Mouse (Mus musculus): Measurements from ENCODE around the gene Nudt16. TPM values are rescaled to one million over a fixed set of nuclear protein-coding genes. Genes with fewer than 3 reads are reported as not detected.
"Not testable (repeated sequence)": the region's sequence is repeated elsewhere in the genome, so short reads cannot be mapped to it uniquely, and the experiment has no call there.

The Nudt16 gene
- 11.5 and 12.0 TPM in 2 replicates for polyA plus RNA-seq (2014; fragmentation: Nextera tagmentation; extraction: Ambion mirVana)

DNA sequence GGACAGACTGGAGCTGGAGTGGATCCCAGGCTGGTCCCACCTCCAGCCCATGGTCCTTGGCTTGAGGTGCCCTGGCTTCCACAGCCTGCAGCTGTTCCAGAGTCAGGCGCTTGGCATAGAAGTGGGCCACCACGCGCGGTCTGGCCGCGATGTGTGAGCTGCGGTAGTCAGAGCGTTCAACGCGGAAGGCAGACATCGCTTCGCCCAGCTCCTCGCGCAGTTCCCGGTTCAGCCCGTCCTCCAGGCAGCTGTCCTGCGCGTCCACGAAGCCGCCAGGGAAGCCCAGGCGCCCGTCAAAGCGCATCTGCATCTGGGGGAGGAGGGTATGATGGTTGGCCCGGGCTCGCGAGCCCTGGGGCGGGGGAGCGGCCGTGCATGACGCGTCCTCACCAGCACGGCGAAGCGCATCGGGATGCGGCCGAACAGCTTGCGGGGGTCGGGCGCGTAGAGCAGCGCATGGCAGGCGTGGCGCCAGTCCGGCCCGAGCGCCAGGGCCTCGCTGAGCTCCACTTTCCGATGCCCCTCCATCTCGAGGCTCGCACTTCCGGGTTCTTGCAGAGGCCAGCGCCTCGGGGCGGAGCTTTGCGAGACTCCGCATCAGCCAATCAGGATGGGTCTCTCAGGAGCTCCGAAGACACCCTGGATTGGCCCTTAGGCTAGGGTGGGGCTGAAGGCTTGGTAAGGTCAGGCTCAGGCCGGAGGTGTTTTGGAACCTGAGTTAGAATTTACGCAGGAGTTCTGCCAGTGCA is at the start of gene Nudt16:
Nudt16 (minus strand) TSS at position 572 of the 749 bp plus-strand sequence.
- Histone ChIP-seq H3K4me2 (replicated peaks; ENCODE audit: low read depth, low read length) (peak within 1 kb of the TSS; percentile 87), H3K4me3 (ENCODE audit: low read length) (peak within 1 kb of the TSS; percentile 69), H3K27ac (ENCODE audit: low read depth, low read length) (peak within 1 kb of the TSS; percentile 73), H3K27me3 (ENCODE audit: control insufficient read depth, insufficient read depth, low read length) (no peaks in the 10 kb centered on the region; the same call in 1 of the 2 replicates), H3K9me3 (ENCODE audit: control insufficient read depth, low read length) (no peaks in the 10 kb centered on the region), H3K9ac (ENCODE audit: low read depth, low read length) (peak within 1 kb of the TSS; percentile 68), H3K36me3 (ENCODE audit: control insufficient read depth, insufficient read depth, low read length) (no peaks in the 10 kb centered on the region), H3K4me1 (ENCODE audit: control insufficient read depth, insufficient read depth, low read length) (no peaks in the 10 kb centered on the region)
- peak; percentile 99 for ATAC-seq (ENCODE audit: low FRiP score, low TSS enrichment)
- WGBS: under 1% methylated on average over 55 of the region's 60 CpGs

DNA sequence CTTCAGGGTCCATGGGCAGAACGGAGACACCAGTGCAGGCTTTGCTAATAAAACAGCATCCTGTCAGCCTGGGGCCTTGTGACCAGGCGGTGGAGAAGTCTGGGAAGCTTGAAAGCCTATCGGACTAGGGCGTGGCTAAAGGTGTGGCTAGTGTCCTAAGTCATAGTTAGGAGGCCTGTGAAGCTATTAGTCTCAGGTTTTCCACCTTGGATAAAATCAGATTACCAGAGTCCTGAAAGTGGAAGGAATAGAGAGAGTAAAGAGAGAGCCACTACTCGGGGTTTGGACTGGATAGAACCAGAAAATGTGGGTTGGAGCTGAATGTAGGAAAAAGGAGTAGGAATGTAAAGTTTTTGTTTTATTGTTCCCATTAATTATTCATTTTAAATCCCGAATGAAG is 13.4 kb upstream of the Nudt16 start, which contains the start of gene 1700080E11Rik:
1700080E11Rik (minus strand) TSS at position 101 of the 400 bp plus-strand sequence.
- Histone ChIP-seq H3K4me1 (ENCODE audit: control insufficient read depth, insufficient read depth, low read length) (no peaks in the 10 kb centered on the region), H3K4me3 (ENCODE audit: low read length) (no peak within 1 kb of the TSS), H3K4me2 (replicated peaks; ENCODE audit: low read depth, low read length) (no peak within 1 kb of the TSS), H3K9ac (ENCODE audit: low read depth, low read length) (no peak within 1 kb of the TSS), H3K36me3 (ENCODE audit: control insufficient read depth, insufficient read depth, low read length) (no peaks in the 10 kb centered on the region), H3K27ac (ENCODE audit: low read depth, low read length) (no peak within 1 kb of the TSS), H3K27me3 (ENCODE audit: control insufficient read depth, insufficient read depth, low read length) (no peaks in the 10 kb centered on the region), H3K9me3 (ENCODE audit: control insufficient read depth, low read length) (no peaks in the 10 kb centered on the region)
- ATAC-seq (ENCODE audit: low FRiP score, low TSS enrichment): no peak
- WGBS: 80% methylated on average over 6 of the region's 6 CpGs

DNA sequence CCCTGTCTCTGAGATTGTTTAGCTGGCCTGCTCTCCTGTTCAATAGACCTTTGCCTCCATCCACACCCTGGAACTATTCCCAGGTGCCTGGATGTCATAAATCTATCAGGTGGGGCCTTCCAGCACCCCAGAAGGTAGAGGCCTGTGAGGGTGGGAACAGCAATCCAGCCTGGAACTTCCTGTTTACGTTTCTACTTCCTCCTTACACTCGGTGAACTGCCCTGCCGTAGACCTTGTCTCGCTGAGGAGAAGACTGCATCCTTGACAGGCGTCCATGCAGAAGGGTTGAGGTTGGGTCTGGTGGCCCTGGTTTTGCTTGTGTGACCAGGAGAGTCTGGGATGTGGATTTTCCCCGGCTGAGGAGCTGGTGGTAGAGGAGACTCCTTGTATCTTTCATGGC is 7.6 kb upstream of the Nudt16 start:
- no peaks in the 10 kb centered on the region for H3K36me3 ChIP-seq (ENCODE audit: control insufficient read depth, insufficient read depth, low read length)
- no peaks in the 10 kb centered on the region for H3K4me1 ChIP-seq (ENCODE audit: control insufficient read depth, insufficient read depth, low read length)
- H3K9ac ChIP-seq (ENCODE audit: low read depth, low read length): no peak overlapping the region
- H3K4me2 ChIP-seq (replicated peaks; ENCODE audit: low read depth, low read length): no peak overlapping the region
- H3K9me3 ChIP-seq (ENCODE audit: control insufficient read depth, low read length): no peaks in the 10 kb centered on the region
- ATAC-seq (ENCODE audit: low FRiP score, low TSS enrichment): no peak
- no peak overlapping the region for H3K27ac ChIP-seq (ENCODE audit: low read depth, low read length)
- 72% methylated on average over 6 of the region's 6 CpGs for WGBS
- H3K27me3 ChIP-seq (ENCODE audit: control insufficient read depth, insufficient read depth, low read length): no peaks in the 10 kb centered on the region
- no peak overlapping the region for H3K4me3 ChIP-seq (ENCODE audit: low read length)

DNA sequence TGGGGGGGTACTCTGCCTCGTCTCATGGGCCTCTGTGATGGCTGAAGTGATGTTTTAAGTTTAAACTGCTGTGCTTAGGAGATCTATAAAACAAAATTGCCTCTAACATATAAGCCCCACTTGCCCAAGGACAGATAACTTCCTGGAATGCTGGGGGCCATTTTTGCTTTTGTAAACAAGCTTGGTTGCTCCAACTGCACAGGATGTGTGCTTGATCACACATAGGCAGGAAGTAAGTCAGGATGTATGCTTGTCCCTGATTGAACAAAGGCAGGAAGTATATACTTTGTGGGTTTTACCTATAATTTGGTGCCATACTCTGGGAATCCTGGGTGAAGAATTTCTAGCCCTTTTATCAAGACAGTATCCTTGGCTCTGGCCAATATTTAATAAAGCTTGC is 4.8 kb upstream of the Nudt16 start:
- no peaks in the 10 kb centered on the region for H3K9me3 ChIP-seq (ENCODE audit: control insufficient read depth, low read length)
- 24% methylated on average over 1 of the region's 1 CpGs for WGBS
- H3K36me3 ChIP-seq (ENCODE audit: control insufficient read depth, insufficient read depth, low read length): no peaks in the 10 kb centered on the region
- H3K27me3 ChIP-seq (ENCODE audit: control insufficient read depth, insufficient read depth, low read length): no peaks in the 10 kb centered on the region
- H3K4me3 ChIP-seq (ENCODE audit: low read length): no peak overlapping the region
- no peaks in the 10 kb centered on the region for H3K4me1 ChIP-seq (ENCODE audit: control insufficient read depth, insufficient read depth, low read length)
- H3K4me2 ChIP-seq (replicated peaks; ENCODE audit: low read depth, low read length): no peak overlapping the region
- no peak overlapping the region for H3K27ac ChIP-seq (ENCODE audit: low read depth, low read length)
- H3K9ac ChIP-seq (ENCODE audit: low read depth, low read length): no peak overlapping the region
- ATAC-seq (ENCODE audit: low FRiP score, low TSS enrichment): no peak

DNA sequence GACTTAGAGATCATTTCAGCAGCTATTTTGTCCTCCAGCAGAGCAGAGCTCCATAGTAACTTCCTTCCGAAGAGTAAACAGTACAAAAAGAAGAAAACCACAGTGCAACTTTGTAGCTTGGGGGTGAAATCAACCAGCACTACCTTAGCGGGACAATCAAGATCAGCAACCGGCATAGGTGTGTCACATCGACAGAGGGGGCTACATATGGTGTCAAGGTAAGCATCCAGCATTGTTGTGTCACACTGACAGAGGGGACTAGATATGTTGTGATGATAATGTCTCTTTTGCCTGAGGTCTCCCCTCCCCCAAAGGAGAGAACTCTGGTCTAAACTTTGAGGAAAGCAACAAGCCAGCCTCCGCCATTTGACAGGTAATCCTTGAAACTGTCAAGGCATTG is 2.9 kb upstream of the Nudt16 start:
- Histone ChIP-seq H3K4me1 (ENCODE audit: control insufficient read depth, insufficient read depth, low read length) (no peaks in the 10 kb centered on the region), H3K9me3 (ENCODE audit: control insufficient read depth, low read length) (no peaks in the 10 kb centered on the region), H3K4me3 (ENCODE audit: low read length) (no peak overlapping the region), H3K4me2 (replicated peaks; ENCODE audit: low read depth, low read length) (no peak overlapping the region), H3K27me3 (ENCODE audit: control insufficient read depth, insufficient read depth, low read length) (no peaks in the 10 kb centered on the region; the same call in 1 of the 2 replicates), H3K36me3 (ENCODE audit: control insufficient read depth, insufficient read depth, low read length) (no peaks in the 10 kb centered on the region), H3K27ac (ENCODE audit: low read depth, low read length) (no peak overlapping the region), H3K9ac (ENCODE audit: low read depth, low read length) (no peak overlapping the region)
- 90% methylated on average over 5 of the region's 5 CpGs for WGBS
- no peak for ATAC-seq (ENCODE audit: low FRiP score, low TSS enrichment)

DNA sequence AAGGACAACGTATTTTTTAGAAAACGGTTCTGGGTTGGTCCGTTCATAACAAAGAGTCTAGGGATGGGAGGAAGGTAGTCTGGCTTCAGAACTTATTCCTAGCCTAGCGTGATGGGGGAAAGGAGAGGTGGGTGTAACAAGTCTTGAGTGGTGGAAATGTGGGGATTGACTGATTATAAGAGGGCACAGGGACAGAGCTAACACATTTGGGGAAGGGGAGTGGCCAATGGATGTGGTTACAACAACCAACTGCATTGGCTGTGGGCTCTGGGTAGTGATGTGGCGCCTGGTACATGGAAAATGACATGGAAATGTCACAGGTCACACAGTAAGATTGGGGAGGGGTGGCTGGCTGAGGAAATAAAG is 361 bp upstream of the Nudt16 start:
- H3K4me3 ChIP-seq (ENCODE audit: low read length): peak overlapping the region; percentile 69
- H3K36me3 ChIP-seq (ENCODE audit: control insufficient read depth, insufficient read depth, low read length): no peaks in the 10 kb centered on the region
- ATAC-seq (ENCODE audit: low FRiP score, low TSS enrichment): peak; percentile 40; the same call in 1 of the 2 replicates
- H3K27ac ChIP-seq (ENCODE audit: low read depth, low read length): no peak overlapping the region
- H3K9me3 ChIP-seq (ENCODE audit: control insufficient read depth, low read length): no peaks in the 10 kb centered on the region
- WGBS: 22% methylated on average over 5 of the region's 5 CpGs
- H3K27me3 ChIP-seq (ENCODE audit: control insufficient read depth, insufficient read depth, low read length): no peaks in the 10 kb centered on the region; the same call in 1 of the 2 replicates
- H3K4me2 ChIP-seq (replicated peaks; ENCODE audit: low read depth, low read length): peak overlapping the region; percentile 87
- no peaks in the 10 kb centered on the region for H3K4me1 ChIP-seq (ENCODE audit: control insufficient read depth, insufficient read depth, low read length)
- H3K9ac ChIP-seq (ENCODE audit: low read depth, low read length): 0 out of 2 replicates have a peak overlapping the region, but pooled peaks have one; percentile 68

DNA sequence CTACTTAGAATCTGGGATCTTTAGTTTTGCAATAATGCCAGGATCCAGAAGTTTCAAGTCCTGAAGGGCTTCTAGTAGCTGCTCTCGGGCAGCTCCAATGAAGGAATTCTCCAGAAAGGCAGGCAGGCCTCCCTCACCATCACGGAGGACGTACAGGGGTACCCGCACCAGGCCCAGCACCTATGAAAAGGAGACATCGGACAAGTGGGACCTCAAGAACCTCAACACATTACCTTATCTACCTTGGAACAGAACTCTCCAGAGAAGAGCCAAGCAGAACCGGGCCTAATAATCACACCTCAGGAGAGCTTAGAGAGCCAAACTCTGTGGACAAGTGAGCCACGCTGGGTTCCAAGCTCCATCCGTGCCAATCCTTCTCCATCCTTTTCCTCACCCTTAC is 1.3 kb downstream of the Nudt16 start:
- H3K27me3 ChIP-seq (ENCODE audit: control insufficient read depth, insufficient read depth, low read length): no peaks in the 10 kb centered on the region; the same call in 1 of the 2 replicates
- no peak overlapping the region for H3K4me2 ChIP-seq (replicated peaks; ENCODE audit: low read depth, low read length)
- H3K27ac ChIP-seq (ENCODE audit: low read depth, low read length): no peak overlapping the region
- ATAC-seq (ENCODE audit: low FRiP score, low TSS enrichment): no peak
- H3K4me1 ChIP-seq (ENCODE audit: control insufficient read depth, insufficient read depth, low read length): no peaks in the 10 kb centered on the region
- H3K9me3 ChIP-seq (ENCODE audit: control insufficient read depth, low read length): no peaks in the 10 kb centered on the region
- H3K36me3 ChIP-seq (ENCODE audit: control insufficient read depth, insufficient read depth, low read length): no peaks in the 10 kb centered on the region
- WGBS: 95% methylated on average over 8 of the region's 8 CpGs
- H3K9ac ChIP-seq (ENCODE audit: low read depth, low read length): no peak overlapping the region
- no peak overlapping the region for H3K4me3 ChIP-seq (ENCODE audit: low read length)

DNA sequence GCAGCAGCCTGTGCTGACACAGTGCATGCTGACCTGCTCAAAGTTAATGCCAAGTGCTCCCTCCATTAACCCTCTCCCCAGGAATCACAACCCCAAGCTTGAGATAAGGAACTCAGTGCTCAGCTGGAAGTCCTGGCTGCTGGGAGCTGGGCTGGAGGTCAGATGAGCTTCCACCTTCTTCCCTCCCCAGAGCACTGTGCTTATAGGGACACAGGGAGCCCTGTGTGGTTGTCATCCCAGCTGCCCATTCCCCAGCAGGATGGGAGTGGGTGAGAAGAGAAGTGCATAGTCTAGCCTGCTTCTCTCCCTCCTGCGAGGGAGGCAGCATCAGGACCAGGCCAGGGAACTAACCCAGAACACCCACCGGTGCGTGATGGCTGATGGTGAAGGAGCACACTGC is 6.4 kb downstream of the Nudt16 start:
- not testable (repeated sequence) for ATAC-seq (ENCODE audit: low FRiP score, low TSS enrichment)
- 96% methylated on average over 3 of the region's 3 CpGs for WGBS

DNA sequence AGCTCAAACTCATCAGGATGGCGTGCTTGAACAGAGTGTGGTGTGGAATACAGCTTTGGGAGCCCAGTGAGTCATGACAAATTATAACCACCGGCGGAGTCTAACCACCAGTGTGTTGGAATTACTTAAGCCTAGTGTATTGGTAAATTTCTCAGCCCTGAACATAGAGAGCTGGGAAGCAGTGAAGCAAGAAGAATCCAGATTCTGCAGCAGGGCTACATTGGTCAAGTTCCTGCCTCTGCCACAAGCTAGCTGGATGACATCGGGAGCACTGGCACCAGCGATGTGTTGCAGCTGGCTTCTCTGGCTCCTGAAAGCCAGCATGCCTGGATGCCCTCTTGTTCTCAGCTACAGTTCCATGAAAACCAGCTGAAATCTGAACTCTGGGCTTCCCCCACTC is 27.7 kb downstream of the Nudt16 start:
- Histone ChIP-seq H3K27ac (ENCODE audit: low read depth, low read length) (no peak overlapping the region), H3K4me1 (ENCODE audit: control insufficient read depth, insufficient read depth, low read length) (no peaks in the 10 kb centered on the region), H3K27me3 (ENCODE audit: control insufficient read depth, insufficient read depth, low read length) (no peaks in the 10 kb centered on the region), H3K4me3 (ENCODE audit: low read length) (no peak overlapping the region), H3K9me3 (ENCODE audit: control insufficient read depth, low read length) (no peaks in the 10 kb centered on the region), H3K4me2 (replicated peaks; ENCODE audit: low read depth, low read length) (no peak overlapping the region), H3K36me3 (ENCODE audit: control insufficient read depth, insufficient read depth, low read length) (no peaks in the 10 kb centered on the region), H3K9ac (ENCODE audit: low read depth, low read length) (no peak overlapping the region)
- WGBS: 53% methylated on average over 5 of the region's 5 CpGs
- 0 out of 2 replicates have a peak, but pooled peaks have one; percentile 46 for ATAC-seq (ENCODE audit: low FRiP score, low TSS enrichment)

More for the DNA sequence above, 6.4 kb downstream of the Nudt16 start:
- not testable (repeated sequence) for H3K4me2 ChIP-seq (replicated peaks; ENCODE audit: low read depth, low read length); H3K36me3 ChIP-seq (ENCODE audit: control insufficient read depth, insufficient read depth, low read length); H3K4me1 ChIP-seq (ENCODE audit: control insufficient read depth, insufficient read depth, low read length); H3K4me3 ChIP-seq (ENCODE audit: low read length); H3K27me3 ChIP-seq (ENCODE audit: control insufficient read depth, insufficient read depth, low read length); H3K27ac ChIP-seq (ENCODE audit: low read depth, low read length); H3K9ac ChIP-seq (ENCODE audit: low read depth, low read length); H3K9me3 ChIP-seq (ENCODE audit: control insufficient read depth, low read length)
